Mouse (Mus musculus) G1E (cell line): ENCODE measurements around the gene Fdps. TPM values are rescaled to one million over a fixed set of nuclear protein-coding genes. Genes with fewer than 3 reads are reported as not detected.

Experiments used
- ATAC-seq: 2 replicates; pipeline ENCODE4 v1.8.0; 2016; ENCODE audit warnings: mild to moderate bottlenecking; ENCODE audit not compliant: insufficient number of reproducible peaks, poor library complexity, low FRiP score, severe bottlenecking; ENCODE audit errors: extremely low read depth
- DNase-seq: peaks from one replicate; pipeline ENCODE4 v3.0.0; 2012; ENCODE audit warnings: low spot score
- H3K27me3 ChIP-seq: 2 replicates; pipeline ENCODE4 v1.6.1; 2012; ENCODE audit warnings: mild to moderate bottlenecking, low read length, inconsistent platforms; ENCODE audit not compliant: insufficient read depth
- H3K36me3 ChIP-seq: replicated peaks from 2 replicates; pipeline ENCODE3; 2012; ENCODE audit warnings: mild to moderate bottlenecking, inconsistent platforms
- H3K4me1 ChIP-seq: 2 replicates; pipeline ENCODE4 v1.6.1; 2012; ENCODE audit warnings: low read depth, low read length, inconsistent platforms, mixed read lengths; ENCODE audit not compliant: insufficient read depth
- H3K4me3 ChIP-seq: 2 replicates; pipeline ENCODE4 v1.5.1; 2012; ENCODE audit warnings: low read depth, mild to moderate bottlenecking, inconsistent platforms, low read length, moderate library complexity, mixed read lengths
- H3K9me3 ChIP-seq: replicated peaks from 2 replicates; pipeline ENCODE4 v1.6.1; 2012; ENCODE audit warnings: inconsistent platforms
- CTCF ChIP-seq: IDR thresholded peaks from 2 replicates; pipeline ENCODE4 v1.5.1; 2012; ENCODE audit warnings: low read depth, low read length, inconsistent platforms, mixed read lengths
- GATA1 ChIP-seq: IDR thresholded peaks from 2 replicates; pipeline ENCODE4 v1.6.1; 2012; ENCODE audit warnings: borderline replicate concordance, low read length, inconsistent platforms, mixed read lengths
- GATA2 ChIP-seq: IDR thresholded peaks from 2 replicates; pipeline ENCODE4 v1.6.1; 2012; ENCODE audit warnings: low read depth, low read length, inconsistent platforms, borderline replicate concordance
- POLR2AphosphoS5 ChIP-seq: IDR thresholded peaks from 2 replicates; pipeline ENCODE4 v1.6.1; 2012; ENCODE audit warnings: low read depth, low read length, inconsistent platforms; ENCODE audit not compliant: insufficient replicate concordance
- TAL1 ChIP-seq: conservative IDR thresholded peaks from 2 replicates; pipeline ENCODE4 v1.6.1; 2012; ENCODE audit warnings: low read depth, low read length, inconsistent platforms, mixed read lengths
- polyA plus RNA-seq: library from polyadenylated mRNA; stranded (reverse); fragments of >175 nt; gene quantifications from 2 replicates; pipeline ENCODE4 v1.2.3, GENCODE M21; 2012
- total RNA-seq, 2 experiments: library from RNA; stranded (forward) in 1 of 2; stranded (reverse) in 1 of 2; fragments of 200-1000 nt in 1 of 2; fragments of >200 nt in 1 of 2; fragmentation: Nextera tagmentation in 1 of 2; gene quantifications; 2 replicates each; pipeline ENCODE4 v1.2.3; 2014 to 2017

Fdps gene
- total and polyA plus RNA-seq, 3 experiments, result 22.5 to 481 (median 73.1) TPM

GRCm38 (mm10) chr3:89093175-89093574, 8.6 kb downstream of the Fdps start, which contains the start of gene Rusc1:
TSS of gene Rusc1 (minus strand) at chr3:89093311.
- ATAC-seq, result no peak

GRCm38 (mm10) chr3:89092509-89093090, 9.2 kb downstream of the Fdps start:
- DNase-seq, result no peak
- no peaks in the 10 kb centered on the region for H3K9me3 ChIP-seq
- H3K4me3 ChIP-seq, result no peak overlapping the region
- TF ChIP-seq GATA1 (no peak), TAL1 (no peak), POLR2AphosphoS5 (no peak; the same call in 1 of the 2 replicates), GATA2 (no peak), CTCF (no peak)
- peaks cover 97% of the 10 kb centered on the region for H3K4me1 ChIP-seq
- peaks cover 14% of the 10 kb centered on the region for H3K27me3 ChIP-seq
- no peak for ATAC-seq
- peaks cover 63% of the 10 kb centered on the region for H3K36me3 ChIP-seq

More at GRCm38 (mm10) chr3:89093175-89093574, 8.6 kb downstream of the Fdps start, which contains the start of gene Rusc1:
- peak; percentile 41 for DNase-seq
- Histone ChIP-seq H3K4me1 (peaks cover 97% of the 10 kb centered on the region), H3K36me3 (peaks cover 63% of the 10 kb centered on the region), H3K9me3 (no peaks in the 10 kb centered on the region), H3K27me3 (peaks cover 14% of the 10 kb centered on the region), H3K4me3 (peak within 1 kb of the TSS; percentile 7; the same call in 1 of the 2 replicates)
- TF ChIP-seq GATA1 (no peak), POLR2AphosphoS5 (peak; percentile 13; the same call in 1 of the 2 replicates)

- ATAC-seq, result no peak
- no peak for DNase-seq
- TF ChIP-seq CTCF (no peak), TAL1 (no peak), GATA2 (no peak), GATA1 (no peak), POLR2AphosphoS5 (no peak)
- H3K27me3 ChIP-seq, result peaks cover 14% of the 10 kb centered on the region
- H3K4me1 ChIP-seq, result peaks cover 97% of the 10 kb centered on the region
- H3K4me3 ChIP-seq, result no peak overlapping the region; the same call in 1 of the 2 replicates
- H3K9me3 ChIP-seq, result no peaks in the 10 kb centered on the region
- peaks cover 60% of the 10 kb centered on the region for H3K36me3 ChIP-seq
Measured at GRCm38 (mm10) chr3:89091811-89092508, 9.8 kb downstream of the Fdps start.

DNA sequence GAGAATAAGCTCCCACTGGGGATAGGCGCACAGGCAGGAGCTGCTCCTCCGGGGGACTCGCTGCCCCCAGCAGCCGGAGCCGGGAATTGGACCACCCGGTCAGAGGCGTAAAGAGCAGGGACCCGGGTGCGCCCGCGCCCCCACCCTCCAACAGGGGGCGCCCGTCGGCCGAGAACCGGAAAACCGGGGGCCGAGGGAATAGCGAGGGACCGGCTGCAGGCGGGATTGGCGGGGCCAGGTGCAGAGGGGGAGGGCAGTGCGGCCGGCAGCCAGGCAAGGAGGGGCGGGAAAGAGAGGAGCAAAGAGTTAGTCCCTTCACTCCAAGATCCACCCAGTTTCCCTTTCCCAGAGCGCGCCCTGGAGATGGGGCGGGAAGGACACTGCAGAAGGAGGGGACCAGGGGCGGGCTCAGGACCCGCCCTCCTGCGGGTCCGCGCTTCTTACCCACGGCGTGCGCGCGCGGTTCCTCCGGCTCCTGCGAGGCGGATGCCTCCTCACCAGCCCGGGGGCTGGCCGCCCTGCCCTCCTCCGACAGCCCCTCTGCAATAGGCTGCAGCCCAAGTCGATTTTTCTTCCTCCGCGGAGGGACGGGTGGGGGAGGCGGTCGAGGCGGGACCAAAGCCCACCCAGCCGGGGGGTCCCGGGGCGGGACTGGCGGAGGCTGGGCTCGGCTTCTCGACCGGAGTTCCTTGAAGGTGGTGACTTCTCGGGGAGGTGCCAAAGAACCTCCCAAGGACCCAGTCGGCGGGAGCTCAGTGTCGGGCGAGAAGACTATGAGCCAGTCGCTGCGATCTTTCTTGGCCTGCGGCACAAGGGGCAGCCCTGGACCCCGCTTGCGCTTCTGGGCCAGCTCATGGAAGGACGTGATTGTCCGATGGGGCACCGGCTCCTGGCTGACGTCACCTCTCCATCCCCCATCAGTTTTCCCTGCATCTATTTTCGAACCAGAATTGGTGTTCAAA, 10.8 kb downstream of the Fdps start:
- Histone ChIP-seq H3K4me1 (peaks cover 92% of the 10 kb centered on the region), H3K4me3 (peak overlapping the region; percentile 75), H3K27me3 (peaks cover 14% of the 10 kb centered on the region), H3K9me3 (no peaks in the 10 kb centered on the region), H3K36me3 (peaks cover 56% of the 10 kb centered on the region)
- no peak for ATAC-seq
- DNase-seq, result peak; percentile 77
- TF ChIP-seq POLR2AphosphoS5 (no peak), GATA2 (no peak), CTCF (peak; percentile 56)

GRCm38 (mm10) chr3:89089882-89090591, 11.7 kb downstream of the Fdps start:
- peak; percentile 92 for ATAC-seq
- no peak for TF ChIP-seq POLR2AphosphoS5
- TF ChIP-seq CTCF, result no peak
- TF ChIP-seq GATA2, result no peak
- peaks cover 83% of the 10 kb centered on the region for H3K4me1 ChIP-seq

More at GRCm38 (mm10) chr3:89089882-89090591, 11.7 kb downstream of the Fdps start:
- peak; percentile 98 for DNase-seq
- Histone ChIP-seq H3K4me3 (peak overlapping the region; percentile 75), H3K36me3 (peaks cover 51% of the 10 kb centered on the region), H3K27me3 (peaks cover 14% of the 10 kb centered on the region), H3K9me3 (no peaks in the 10 kb centered on the region)
